Mouse (Mus musculus): Measurements from ENCODE around the gene Agk.

DNA sequence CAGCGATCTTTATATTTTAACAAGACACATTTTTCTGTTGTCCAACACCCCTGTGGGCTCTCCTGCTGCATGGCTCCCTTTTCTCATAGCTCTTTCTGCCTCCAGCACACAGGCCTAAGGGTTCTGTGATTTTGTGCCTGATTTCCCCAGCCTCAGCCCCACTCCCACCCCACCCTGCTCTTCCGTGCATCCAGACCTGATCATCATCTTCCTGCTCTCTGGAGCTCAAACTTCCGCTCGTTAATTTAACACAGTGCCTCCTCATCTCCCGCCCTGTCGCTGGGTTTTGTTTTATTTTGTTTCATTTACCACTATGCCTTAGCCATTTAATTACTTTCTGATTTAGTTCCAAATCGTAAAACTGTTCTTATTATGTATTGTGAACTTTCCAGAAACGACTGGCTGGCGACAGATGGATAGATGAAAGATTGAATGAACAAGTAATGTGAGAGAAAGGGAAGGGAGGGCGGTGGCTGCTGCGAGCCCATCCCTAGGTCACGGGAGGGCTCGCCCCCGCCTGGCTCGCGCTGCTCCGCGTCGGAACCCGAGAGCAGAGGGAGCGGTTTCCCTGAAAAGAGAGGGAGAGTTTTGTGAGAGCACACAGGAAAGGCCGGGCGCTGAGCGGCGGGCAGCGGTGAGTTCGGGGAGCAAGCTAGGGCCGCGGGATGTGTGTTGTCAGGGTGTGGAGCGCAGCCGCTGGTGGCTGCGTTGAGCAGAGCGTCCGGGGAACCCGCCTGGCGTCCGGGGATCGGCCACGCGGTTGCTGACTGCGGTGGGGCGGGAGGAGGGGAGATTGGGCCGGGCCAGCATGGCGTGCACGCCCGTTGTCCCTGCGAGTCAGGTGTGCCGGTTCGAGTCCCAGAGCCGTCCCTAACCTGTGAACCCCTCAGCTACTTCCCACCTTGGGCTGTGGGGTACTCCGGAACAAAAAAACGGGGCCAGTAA lies at the start of gene Agk:
- TF ChIP-seq CTCF (conservative IDR thresholded peaks at IDR 0.05; ENCODE audit: insufficient read depth, insufficient read length, low read depth, low read length) = no peak
- TF ChIP-seq POLR2A (IDR thresholded peaks at IDR 0.05; ENCODE audit: low read depth, low read length) = peak; percentile 14

All from kidney, adult 2 months (tissue).